Mouse (Mus musculus) ES-E14 (cell line): ENCODE measurements around the gene Tnnt2.

Experiments
- CHD2 ChIP-seq: IDR thresholded peaks from 2 replicates; pipeline ENCODE4 v1.6.1; 2014; ENCODE audit warnings: mild to moderate bottlenecking, low read depth, low read length, inconsistent platforms
- ZC3H11A ChIP-seq: IDR thresholded peaks from 2 replicates; pipeline ENCODE4 v1.6.1; 2012; ENCODE audit warnings: low read depth, mild to moderate bottlenecking, inconsistent platforms, low read length, borderline replicate concordance

DNA sequence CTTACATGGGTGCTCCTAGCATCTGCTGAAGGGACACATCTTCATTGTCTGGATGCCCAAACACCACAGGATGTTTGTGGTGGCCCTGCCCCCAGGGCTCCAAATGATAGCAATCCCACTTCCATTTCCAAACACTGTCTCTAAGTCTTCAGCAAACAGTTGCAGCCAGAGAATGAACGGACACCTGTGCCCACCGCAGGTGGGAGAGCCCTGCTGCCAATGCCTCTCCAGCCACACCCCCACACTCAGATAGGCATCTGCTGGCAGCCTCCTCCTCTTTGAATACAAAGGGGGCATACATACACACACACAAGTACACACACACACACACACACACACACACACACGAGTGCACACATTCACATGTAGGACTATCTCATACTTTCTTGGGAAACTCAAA lies 57.2 kb downstream of the Tnnt2 start:
- TF ChIP-seq ZC3H11A (no peak), CHD2 (no peak)
